Mouse (Mus musculus): ENCODE measurements around the gene Gm5483. TPM values are rescaled to one million over a fixed set of nuclear protein-coding genes. Genes with fewer than 3 reads are reported as not detected.
"Not testable (repeated sequence)": the region's sequence is repeated elsewhere in the genome, so short reads cannot be mapped to it uniquely, and the experiment has no call there.

Gm5483 gene
- total and polyA plus RNA-seq, 2 experiments from 2014 or later: 0.59 to 5.3 TPM

GRCm38 (mm10) chr16:36203846-36204245 is 19.8 kb downstream of the Gm5483 start:
- Histone ChIP-seq H3K9ac (no peak overlapping the region), H3K27me3 (ENCODE audit: insufficient read depth, low read length) (no peaks in the 10 kb centered on the region), H3K4me1 (ENCODE audit: insufficient read depth) (no peaks in the 10 kb centered on the region), H3K4me3 (ENCODE audit: low read depth, low read length) (no peak overlapping the region), H3K36me3 (ENCODE audit: insufficient read depth) (no peaks in the 10 kb centered on the region), H3K27ac (ENCODE audit: low read depth, low read length) (no peak overlapping the region), H3K9me3 (ENCODE audit: low read length) (no peaks in the 10 kb centered on the region), H3K4me2 (ENCODE audit: low read depth) (no peak overlapping the region)
- no peak for TF ChIP-seq CTCF (IDR thresholded peaks at IDR 0.05; ENCODE audit: low read depth)
- WGBS: 82% methylated on average over 5 of the region's 5 CpGs
- DNase-seq (no peak), ATAC-seq (no peak)

GRCm38 (mm10) chr16:36205684-36206083 is 21.7 kb downstream of the Gm5483 start:
- not testable (repeated sequence) for H3K4me3 ChIP-seq (ENCODE audit: low read depth, low read length); H3K36me3 ChIP-seq (ENCODE audit: insufficient read depth); H3K27ac ChIP-seq (ENCODE audit: low read depth, low read length); ATAC-seq; DNase-seq; H3K9me3 ChIP-seq (ENCODE audit: low read length); H3K27me3 ChIP-seq (ENCODE audit: insufficient read depth, low read length); H3K4me1 ChIP-seq (ENCODE audit: insufficient read depth); H3K4me2 ChIP-seq (ENCODE audit: low read depth); H3K9ac ChIP-seq
- 43% methylated on average over 2 of the region's 2 CpGs for WGBS

GRCm38 (mm10) chr16:36209967-36210453 is 26.0 kb downstream of the Gm5483 start, which contains the start of gene Gm5416:
Gene Gm5416, plus strand, starts transcription at chr16:36210403.
- Histone ChIP-seq H3K36me3 (ENCODE audit: insufficient read depth) (no peaks in the 10 kb centered on the region), H3K27me3 (ENCODE audit: insufficient read depth, low read length) (no peaks in the 10 kb centered on the region), H3K4me2 (ENCODE audit: low read depth) (no peak within 1 kb of the TSS), H3K9me3 (ENCODE audit: low read length) (no peaks in the 10 kb centered on the region), H3K27ac (ENCODE audit: low read depth, low read length) (no peak within 1 kb of the TSS), H3K4me1 (ENCODE audit: insufficient read depth) (no peaks in the 10 kb centered on the region), H3K4me3 (ENCODE audit: low read depth, low read length) (no peak within 1 kb of the TSS), H3K9ac (no peak within 1 kb of the TSS)
- ATAC-seq: no peak
- no peak for TF ChIP-seq CTCF (IDR thresholded peaks at IDR 0.05; ENCODE audit: low read depth)
- 90% methylated on average over 2 of the region's 2 CpGs for WGBS
- DNase-seq: no peak

GRCm38 (mm10) chr16:36221168-36221567 is 37.2 kb downstream of the Gm5483 start, which contains the start of gene 2010005H15Rik:
Gene 2010005H15Rik, plus strand, starts transcription at chr16:36221468.
- ATAC-seq; H3K36me3 ChIP-seq (ENCODE audit: insufficient read depth); H3K27me3 ChIP-seq (ENCODE audit: insufficient read depth, low read length); DNase-seq; H3K9ac ChIP-seq; H3K9me3 ChIP-seq (ENCODE audit: low read length); H3K4me1 ChIP-seq (ENCODE audit: insufficient read depth); H3K27ac ChIP-seq (ENCODE audit: low read depth, low read length); H3K4me2 ChIP-seq (ENCODE audit: low read depth); H3K4me3 ChIP-seq (ENCODE audit: low read depth, low read length): not testable (repeated sequence)
- WGBS: 96% methylated on average over 6 of the region's 7 CpGs

Other genes starting within 250 kb of the Gm5483 start
- 3.3 and 5.1 TPM in 2 replicates for gene Parp9, start 245.7 kb upstream of the Gm5483 start, total RNA-seq (2014; rRNA removed)
- gene Parp9, start 245.7 kb upstream of the Gm5483 start, polyA plus RNA-seq (2015; fragmentation: Nextera tagmentation; extraction: Ambion mirVana): 2.3 and 3.2 TPM in 2 replicates
- 1.2 and 2.3 TPM in 2 replicates for gene Dtx3l, start 245.1 kb upstream of the Gm5483 start, total RNA-seq (2014; rRNA removed)
- 1.1 TPM in 2 replicates for gene Dtx3l, start 245.1 kb upstream of the Gm5483 start, polyA plus RNA-seq (2015; fragmentation: Nextera tagmentation; extraction: Ambion mirVana)
- 83.2 and 97.1 TPM in 2 replicates for gene Kpna1, start 205.5 kb upstream of the Gm5483 start, total RNA-seq (2014; rRNA removed)
- gene Kpna1, start 205.5 kb upstream of the Gm5483 start, polyA plus RNA-seq (2015; fragmentation: Nextera tagmentation; extraction: Ambion mirVana): 51.0 and 59.7 TPM in 2 replicates
- 8.8 and 12.2 TPM in 2 replicates for gene Wdr5b, start 143.0 kb upstream of the Gm5483 start, total RNA-seq (2014; rRNA removed)
- 5.0 and 6.8 TPM in 2 replicates for gene Wdr5b, start 143.0 kb upstream of the Gm5483 start, polyA plus RNA-seq (2015; fragmentation: Nextera tagmentation; extraction: Ambion mirVana)
- 27.4 and 48.2 TPM in 2 replicates for gene Fam162a, start 112.6 kb upstream of the Gm5483 start, total RNA-seq (2014; rRNA removed)
- gene Fam162a, start 112.6 kb upstream of the Gm5483 start, polyA plus RNA-seq (2015; fragmentation: Nextera tagmentation; extraction: Ambion mirVana): 139 and 178 TPM in 2 replicates
- gene Ccdc58, start 112.5 kb upstream of the Gm5483 start, total RNA-seq (2014; rRNA removed): 14.8 and 18.9 TPM in 2 replicates
- 25.9 and 29.2 TPM in 2 replicates for gene Ccdc58, start 112.5 kb upstream of the Gm5483 start, polyA plus RNA-seq (2015; fragmentation: Nextera tagmentation; extraction: Ambion mirVana)
- gene Csta1, start 53.0 kb upstream of the Gm5483 start, total RNA-seq (2014; rRNA removed): not detected in 2 replicates
- gene Csta1, start 53.0 kb upstream of the Gm5483 start, polyA plus RNA-seq (2015; fragmentation: Nextera tagmentation; extraction: Ambion mirVana): not detected in 2 replicates
- 3.8 TPM in 1 of 2 replicates, not detected in the other for gene Stfa2l1, start 27.4 kb upstream of the Gm5483 start, total RNA-seq (2014; rRNA removed)
- gene Stfa2l1, start 27.4 kb upstream of the Gm5483 start, polyA plus RNA-seq (2015; fragmentation: Nextera tagmentation; extraction: Ambion mirVana): not detected in 2 replicates
- not detected in 2 replicates for gene Gm5416, start 26.2 kb downstream of the Gm5483 start, total RNA-seq (2014; rRNA removed)
- gene Gm5416, start 26.2 kb downstream of the Gm5483 start, polyA plus RNA-seq (2015; fragmentation: Nextera tagmentation; extraction: Ambion mirVana): not detected in 2 replicates
- 0.86 and 2.9 TPM in 2 replicates for gene 2010005H15Rik, start 37.3 kb downstream of the Gm5483 start, total RNA-seq (2014; rRNA removed)
- 0.74 TPM in 1 of 2 replicates, not detected in the other for gene 2010005H15Rik, start 37.3 kb downstream of the Gm5483 start, polyA plus RNA-seq (2015; fragmentation: Nextera tagmentation; extraction: Ambion mirVana)
- 1.0 TPM in 1 of 2 replicates, not detected in the other for gene Stfa1, start 92.7 kb downstream of the Gm5483 start, total RNA-seq (2014; rRNA removed)
- gene Stfa1, start 92.7 kb downstream of the Gm5483 start, polyA plus RNA-seq (2015; fragmentation: Nextera tagmentation; extraction: Ambion mirVana): 1.4 and 5.1 TPM in 2 replicates
- gene BC117090, start 150.1 kb downstream of the Gm5483 start, total RNA-seq (2014; rRNA removed): 4.4 TPM in 1 of 2 replicates, not detected in the other
- not detected in 2 replicates for gene BC117090, start 150.1 kb downstream of the Gm5483 start, polyA plus RNA-seq (2015; fragmentation: Nextera tagmentation; extraction: Ambion mirVana)
- 1.4 and 2.3 TPM in 2 replicates for gene BC100530, start 183.5 kb downstream of the Gm5483 start, total RNA-seq (2014; rRNA removed)
- 2.3 and 2.7 TPM in 2 replicates for gene BC100530, start 183.5 kb downstream of the Gm5483 start, polyA plus RNA-seq (2015; fragmentation: Nextera tagmentation; extraction: Ambion mirVana)
- 1.1 TPM in 1 of 2 replicates, not detected in the other for gene Stfa2, start 224.2 kb downstream of the Gm5483 start, total RNA-seq (2014; rRNA removed)
- gene Stfa2, start 224.2 kb downstream of the Gm5483 start, polyA plus RNA-seq (2015; fragmentation: Nextera tagmentation; extraction: Ambion mirVana): 0.34 TPM in 1 of 2 replicates, not detected in the other

Data from forebrain, postnatal 0 days (tissue).